Mouse (Mus musculus) cortical plate, adult 2 months (tissue): ENCODE measurements around the gene Olfr1513.

Source experiments
- CTCF ChIP-seq: fragments of 200-500 bp; IDR thresholded peaks from 2 replicates; pipeline ENCODE4 v1.5.1; 2011; ENCODE audit warnings: mild to moderate bottlenecking, control low read depth, low read length; ENCODE audit not compliant: insufficient read depth; ENCODE audit errors: extremely low read depth
- POLR2A ChIP-seq: fragments of 200-500 bp; IDR thresholded peaks from 2 replicates; pipeline ENCODE4 v1.6.1; 2011; ENCODE audit warnings: mild to moderate bottlenecking, low read length, control low read depth; ENCODE audit not compliant: insufficient read depth; ENCODE audit errors: extremely low read depth

- TF ChIP-seq CTCF (no peak), POLR2A (no peak)
These were observed 22.9 kb upstream of the Olfr1513 start, which contains the start of gene Olfr1512 for GRCm38 (mm10) chr14:52379068-52379467.
